Mouse (Mus musculus) cortical plate, adult 2 months (tissue): ENCODE data around the gene Iqce.

ENCODE experiments used
- CTCF ChIP-seq: fragments of 200-500 bp; IDR thresholded peaks from 2 replicates; pipeline ENCODE4 v1.5.1; 2011; ENCODE audit warnings: mild to moderate bottlenecking, control low read depth, low read length; ENCODE audit not compliant: insufficient read depth; ENCODE audit errors: extremely low read depth
- POLR2A ChIP-seq: fragments of 200-500 bp; IDR thresholded peaks from 2 replicates; pipeline ENCODE4 v1.6.1; 2011; ENCODE audit warnings: mild to moderate bottlenecking, low read length, control low read depth; ENCODE audit not compliant: insufficient read depth; ENCODE audit errors: extremely low read depth

DNA sequence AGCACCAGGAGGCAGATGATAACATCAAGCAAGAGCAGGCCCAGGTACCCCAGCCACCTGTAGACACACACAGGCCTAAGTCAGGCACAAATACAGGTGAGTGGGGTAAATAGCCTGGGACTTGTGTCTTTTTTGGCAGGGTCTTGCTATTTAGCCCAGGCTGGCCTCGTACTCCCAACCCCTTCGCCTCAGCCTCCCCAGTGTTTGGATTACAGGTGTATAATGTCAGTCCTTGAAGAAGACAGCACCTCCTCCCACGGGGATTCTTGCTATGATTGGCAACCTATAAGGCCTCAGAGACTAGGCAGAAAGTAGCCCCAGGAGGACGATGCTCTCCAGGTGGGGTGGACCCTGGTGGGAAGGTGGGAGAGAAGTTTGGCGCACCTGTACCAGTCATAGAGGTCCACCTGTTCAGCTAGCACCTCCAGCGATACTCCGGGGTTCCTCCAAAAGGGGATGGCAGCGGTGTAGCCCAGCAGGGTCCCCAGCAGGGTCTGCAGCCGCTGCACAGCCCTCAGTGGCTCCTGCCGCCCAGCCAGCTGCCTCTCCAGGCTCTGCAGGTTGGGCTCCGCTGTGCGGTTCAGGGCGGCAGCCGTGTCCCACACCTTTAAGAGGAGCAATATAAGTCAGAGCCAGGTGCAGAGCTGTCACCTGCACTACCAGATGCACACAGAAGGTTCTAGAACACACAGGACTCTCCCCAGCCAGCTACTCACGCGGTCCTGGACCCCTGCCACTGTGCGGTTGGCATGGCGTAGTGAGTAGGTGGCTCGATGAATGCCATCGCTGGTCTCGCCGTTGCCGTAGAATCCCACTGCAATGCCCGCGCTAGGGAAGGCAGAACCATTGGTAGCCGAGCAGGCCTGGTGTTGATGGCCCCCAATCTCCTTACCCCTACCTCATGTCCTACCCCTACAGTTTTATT, 67.1 kb downstream of the Iqce start:
- no peak for TF ChIP-seq CTCF
- no peak for TF ChIP-seq POLR2A
